Mouse (Mus musculus): Measurements from ENCODE around the gene Pik3c2b.

GRCm38 (mm10) chr1:133133425-133133824 lies 88.0 kb downstream of the Pik3c2b start:
- no peak for TF ChIP-seq CTCF (IDR thresholded peaks at IDR 0.05)
- no peak for TF ChIP-seq POLR2A (IDR thresholded peaks at IDR 0.05; ENCODE audit: insufficient read depth, low read depth, low read length)
- no peak for TF ChIP-seq EP300 (IDR thresholded peaks at IDR 0.05; ENCODE audit: insufficient read depth, low read depth, low read length)
